Mouse (Mus musculus): ENCODE data around the gene Taldo1.
A peak's percentile ranks its signal among the peaks of the same experiment; 100 is the strongest.

Taldo1 gene

DNA sequence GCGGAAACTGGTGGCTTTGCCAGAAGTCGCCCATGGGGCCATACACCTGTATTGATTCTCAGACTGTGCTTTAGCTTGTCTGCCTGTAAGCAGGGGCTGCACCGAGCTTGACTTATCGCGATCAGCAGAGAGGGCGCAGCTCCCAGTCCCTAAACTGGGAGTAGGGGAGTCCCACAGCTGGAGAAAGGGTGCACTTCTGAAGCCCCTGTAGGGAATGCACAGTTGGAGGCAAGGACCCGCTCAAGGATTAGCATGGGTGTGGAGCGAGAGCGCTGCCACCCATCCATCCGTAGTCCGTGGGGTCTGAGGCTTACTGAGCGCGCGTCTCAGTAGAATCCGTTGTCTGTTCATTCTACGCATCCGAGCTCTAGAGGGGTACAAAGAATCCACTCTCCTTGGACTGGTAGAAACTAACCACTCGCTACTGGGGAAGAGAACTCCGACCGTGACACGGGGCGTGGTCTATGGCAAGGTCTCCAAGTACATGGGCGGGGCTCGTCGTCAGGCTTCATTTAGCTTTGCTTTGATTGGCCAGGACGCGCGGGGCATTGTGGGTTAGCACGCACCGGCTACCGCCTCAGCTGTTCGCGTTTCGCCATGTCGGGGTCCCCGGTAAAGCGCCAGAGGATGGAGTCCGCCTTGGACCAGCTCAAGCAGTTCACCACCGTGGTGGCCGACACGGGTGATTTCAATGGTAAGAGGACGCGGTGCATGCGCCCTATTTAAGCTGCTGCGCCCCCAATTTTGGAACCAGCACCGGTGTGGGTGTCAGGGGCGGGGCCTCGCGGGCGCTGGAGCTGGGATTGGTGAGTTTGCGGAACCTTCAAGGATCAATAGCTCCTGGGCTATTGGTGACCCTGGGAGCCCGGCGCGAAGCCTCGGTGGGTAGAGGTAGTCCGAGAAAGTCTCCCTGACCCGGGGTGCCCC, at the start of gene Taldo1:
Gene Taldo1 (plus strand): TSS at position 575 of the 927 bp plus-strand sequence.
- DNase-seq (ENCODE audit: low spot score in 2 of 2), result peak; percentile 97 to 98

- DNase-seq (ENCODE audit: low spot score in 2 of 2), result no peak
These were observed 48.8 kb upstream of the Taldo1 start for GRCm38 (mm10) chr7:141343230-141343629.

DNA sequence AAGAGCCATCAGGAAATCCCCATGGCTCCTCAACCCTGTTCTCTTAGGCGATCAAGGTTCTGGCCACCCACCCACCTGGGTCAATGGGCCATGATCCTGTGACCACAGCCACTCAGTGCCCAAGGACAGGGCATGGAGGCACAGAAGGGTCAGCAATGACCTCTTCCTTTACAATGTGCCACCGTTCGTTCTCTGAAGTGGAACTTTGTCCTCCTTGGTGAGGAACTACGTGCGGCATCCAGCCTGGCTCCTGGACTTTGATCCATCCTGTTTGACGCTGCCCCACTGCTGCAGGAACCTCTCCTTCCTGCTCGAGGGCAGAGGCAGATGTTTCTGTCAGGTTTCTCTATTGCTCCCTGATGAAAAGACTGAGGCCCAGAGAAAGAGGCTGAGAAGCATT, 48.3 kb upstream of the Taldo1 start:
- no peak for DNase-seq (ENCODE audit: low spot score in 2 of 2)

DNA sequence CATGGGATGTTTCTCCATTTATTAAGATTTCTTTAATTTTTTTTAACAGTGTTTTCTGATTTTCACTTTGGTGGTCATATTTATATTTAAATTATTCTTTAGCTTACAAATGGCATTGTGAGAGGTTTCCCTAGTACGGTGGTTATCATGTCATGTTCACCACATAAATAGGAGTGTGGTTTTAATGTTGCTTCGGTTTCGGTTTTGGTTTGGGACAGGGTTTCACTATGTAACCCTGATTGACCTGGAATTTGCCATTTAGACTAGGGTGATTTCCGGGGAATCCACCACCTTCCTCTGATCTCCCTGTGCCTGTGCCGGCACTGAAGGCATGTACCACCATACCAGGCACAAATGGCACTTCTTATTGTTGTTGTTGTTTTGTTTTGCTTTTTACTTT, 47.2 kb upstream of the Taldo1 start:
- DNase-seq (ENCODE audit: low spot score in 2 of 2), result no peak

DNA sequence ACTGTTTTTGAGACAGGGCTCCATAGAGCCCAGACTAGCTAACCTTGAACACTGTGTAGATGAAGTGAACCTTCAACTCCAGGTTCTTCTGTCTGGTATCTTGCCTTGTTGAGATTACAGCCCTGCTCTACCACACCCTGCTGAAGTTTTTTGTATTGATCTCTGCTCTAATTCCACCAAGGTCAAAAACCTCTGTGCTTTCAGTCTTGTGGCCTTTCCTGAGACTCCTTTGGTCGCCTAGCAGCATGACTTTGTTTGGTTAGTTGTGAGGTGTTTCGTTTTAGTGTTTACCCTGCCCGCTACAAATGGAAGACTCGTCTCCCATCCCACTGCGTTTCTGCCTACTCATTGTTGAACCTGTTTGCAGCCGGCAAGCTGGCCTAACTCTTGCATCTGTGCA, 40.9 kb upstream of the Taldo1 start:
- DNase-seq (ENCODE audit: low spot score in 2 of 2), result no peak

DNA sequence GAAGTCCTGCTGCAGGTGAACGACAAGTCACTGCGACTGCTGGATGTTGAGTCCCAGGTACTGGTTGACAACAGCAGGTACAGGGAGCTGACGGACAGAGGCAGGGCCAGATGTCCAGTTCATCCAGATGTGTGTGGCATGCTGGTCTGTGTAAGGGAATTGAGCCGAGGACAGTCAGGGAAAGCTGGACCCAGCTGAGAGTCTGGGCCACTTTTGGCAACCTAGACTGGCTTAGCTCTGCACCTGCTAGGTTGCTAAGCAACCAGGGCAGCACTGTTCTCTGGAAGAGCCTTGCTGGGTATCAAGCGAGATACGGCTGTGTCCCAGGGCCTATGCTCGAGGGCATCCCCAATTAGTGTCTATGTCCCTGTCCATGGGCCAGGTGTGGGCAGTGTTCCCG, 36.9 kb upstream of the Taldo1 start:
- DNase-seq (ENCODE audit: low spot score in 2 of 2), result peak; percentile 42 to 58

GRCm38 (mm10) chr7:141355626-141356326, 36.2 kb upstream of the Taldo1 start:
- DNase-seq (ENCODE audit: low spot score in 2 of 2), result peak; percentile 49

DNA sequence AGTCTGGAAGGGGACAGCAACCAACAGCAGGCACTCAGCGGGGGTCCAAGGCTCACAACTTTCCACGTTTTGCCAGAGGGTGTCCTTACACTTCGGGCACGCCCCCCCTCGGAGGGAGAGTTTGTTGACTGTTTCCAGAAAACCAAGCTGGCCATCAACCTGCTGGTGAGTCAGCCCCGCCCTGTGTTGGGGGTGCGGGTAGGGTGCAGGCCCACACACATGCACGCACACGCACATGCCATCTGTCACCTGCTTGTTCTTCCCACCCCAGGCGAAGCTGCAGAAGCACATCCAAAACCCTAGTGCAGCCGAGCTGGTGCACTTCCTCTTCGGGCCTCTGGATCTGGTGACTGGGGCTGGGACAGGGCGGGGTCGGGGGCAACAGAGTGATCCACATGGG, 35.0 kb upstream of the Taldo1 start:
- no peak for DNase-seq (ENCODE audit: low spot score in 2 of 2)

- no peak for DNase-seq (ENCODE audit: low spot score in 2 of 2)
These were observed 30.5 kb upstream of the Taldo1 start for GRCm38 (mm10) chr7:141361510-141361909.

GRCm38 (mm10) chr7:141363106-141363751, 28.8 kb upstream of the Taldo1 start:
- DNase-seq (ENCODE audit: low spot score in 2 of 2), result peak; percentile 72 to 83

- no peak for DNase-seq (ENCODE audit: low spot score in 2 of 2)
These were observed 28.3 kb upstream of the Taldo1 start for GRCm38 (mm10) chr7:141363752-141364125.

DNA sequence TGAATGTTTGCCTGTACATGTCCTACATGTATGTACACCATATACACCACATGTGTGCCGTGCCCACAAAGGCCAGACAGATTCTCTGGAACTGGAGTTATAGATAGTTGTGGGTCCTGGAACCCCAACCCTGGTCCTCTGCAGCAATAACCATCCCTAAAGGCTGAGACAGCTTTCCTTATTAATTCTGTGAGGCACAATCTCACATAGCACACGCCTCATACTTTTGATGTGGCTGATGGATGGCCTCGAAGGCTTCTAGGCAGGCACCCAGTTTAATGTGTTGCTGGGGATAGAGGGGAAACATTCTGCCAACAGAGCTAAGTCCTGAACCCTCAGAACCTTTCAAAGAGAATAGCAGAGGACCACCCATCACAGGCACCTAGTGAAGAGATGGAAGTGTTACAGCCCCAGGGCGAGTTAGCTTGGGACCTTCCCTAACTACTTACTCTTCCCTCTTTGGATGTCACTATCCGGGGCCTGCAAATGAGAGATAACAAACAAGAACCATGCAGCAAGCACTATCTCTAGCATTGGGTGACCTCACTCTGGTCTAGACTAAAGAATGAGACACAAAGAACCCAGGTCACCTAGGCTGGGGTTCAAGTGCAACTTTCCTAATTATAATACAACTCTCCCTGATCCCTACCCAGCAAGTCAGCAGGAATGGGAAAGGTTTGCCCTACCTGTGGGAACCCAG, 27.5 kb upstream of the Taldo1 start:
- DNase-seq (ENCODE audit: low spot score in 2 of 2), result no peak

DNA sequence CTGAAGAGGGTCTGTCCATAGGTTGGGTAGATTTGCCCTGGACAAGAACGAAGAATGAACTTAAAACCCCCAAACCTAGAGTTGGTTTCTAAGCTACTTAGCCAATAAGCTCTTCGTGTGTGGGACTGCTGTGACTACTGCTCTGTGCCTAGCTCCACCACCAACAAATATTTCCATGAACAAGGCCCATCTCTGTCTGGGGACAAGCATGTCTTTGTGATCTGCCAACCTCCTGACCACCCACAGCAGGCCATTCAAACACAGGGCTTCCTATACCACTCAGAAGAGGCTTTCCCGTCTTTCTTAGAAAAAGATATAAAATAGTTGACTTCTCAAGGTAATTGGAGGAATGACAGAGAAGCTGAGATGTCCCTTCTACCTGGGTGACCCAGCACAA, 27.0 kb upstream of the Taldo1 start:
- DNase-seq (ENCODE audit: low spot score in 2 of 2), result no peak

DNA sequence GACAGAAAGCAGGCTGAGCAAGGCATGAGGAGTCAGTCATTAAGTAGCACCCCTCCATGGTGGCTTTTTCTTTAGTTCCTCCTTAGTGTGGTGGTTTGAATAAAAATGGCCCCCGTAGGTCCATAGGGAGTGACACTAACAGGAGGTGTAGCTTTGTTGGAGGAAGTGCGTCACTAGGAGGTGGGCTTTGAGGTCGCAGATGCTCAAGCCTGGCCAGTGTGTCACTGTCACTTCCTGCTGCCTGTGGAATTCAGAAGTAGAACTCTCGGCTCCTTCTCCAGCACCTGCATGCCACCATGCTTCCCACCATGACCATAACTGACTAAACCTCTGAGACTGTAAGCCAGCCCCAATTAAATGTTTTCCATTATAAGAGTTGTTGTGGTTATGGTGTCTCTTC, 24.6 kb upstream of the Taldo1 start:
- DNase-seq (ENCODE audit: low spot score in 2 of 2), result no peak

GRCm38 (mm10) chr7:141369918-141370317, 22.1 kb upstream of the Taldo1 start:
- no peak for DNase-seq (ENCODE audit: low spot score in 2 of 2)

DNA sequence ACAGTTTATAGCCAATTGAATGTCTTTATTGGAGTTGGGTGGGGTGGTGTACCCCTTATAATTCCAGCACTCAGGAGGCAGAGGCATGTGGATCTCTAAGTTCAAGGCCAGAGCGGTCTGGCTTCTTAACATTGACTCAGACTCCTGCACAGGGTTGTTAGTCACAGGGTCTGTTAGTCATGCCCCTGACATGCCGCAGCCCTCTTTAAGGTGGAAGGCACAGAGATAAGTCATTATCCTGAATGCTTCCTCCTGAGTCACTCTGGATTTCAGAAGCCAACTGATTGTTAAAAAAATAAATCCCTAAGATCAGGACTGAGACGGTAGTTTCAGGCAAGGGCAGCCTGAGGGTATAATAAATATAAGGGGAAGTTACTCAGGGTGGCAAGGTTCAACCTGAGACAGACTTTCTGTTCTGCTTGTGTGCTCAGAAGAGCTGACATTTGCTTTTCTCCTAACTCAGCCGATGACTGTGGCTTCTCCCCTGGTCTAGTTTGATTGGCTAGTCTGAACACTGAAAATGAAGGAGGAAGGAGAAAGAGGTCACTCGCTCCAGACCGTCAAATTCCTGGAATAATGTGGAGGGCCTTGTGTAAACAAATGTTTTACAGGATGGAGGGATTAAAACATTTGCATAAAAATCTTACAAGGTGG, 19.9 kb upstream of the Taldo1 start:
- no peak for DNase-seq (ENCODE audit: low spot score in 2 of 2)

GRCm38 (mm10) chr7:141373611-141374010, 18.4 kb upstream of the Taldo1 start:
- DNase-seq (ENCODE audit: low spot score in 2 of 2), result no peak

DNA sequence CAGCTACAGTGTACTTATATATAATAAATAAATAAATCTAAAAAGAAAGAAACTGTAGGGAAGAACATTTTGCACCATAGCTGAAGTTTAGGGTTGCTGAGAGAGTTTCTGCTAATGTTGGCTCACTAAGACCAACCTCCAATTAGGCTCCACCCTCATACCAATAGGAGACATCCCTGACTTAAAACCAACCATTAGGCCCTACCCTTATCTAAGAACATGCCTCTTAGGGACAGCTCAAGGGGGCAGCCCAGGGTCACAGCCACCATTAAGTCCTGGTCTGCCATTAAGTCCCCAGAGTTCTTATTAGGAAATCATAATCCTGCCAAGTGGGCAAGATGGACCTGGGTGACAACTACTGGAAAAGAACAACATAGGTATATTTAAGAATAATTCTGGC, 17.6 kb upstream of the Taldo1 start:
- DNase-seq (ENCODE audit: low spot score in 2 of 2), result no peak

GRCm38 (mm10) chr7:141379584-141379983, 12.4 kb upstream of the Taldo1 start:
- DNase-seq (ENCODE audit: low spot score in 2 of 2), result no peak

DNA sequence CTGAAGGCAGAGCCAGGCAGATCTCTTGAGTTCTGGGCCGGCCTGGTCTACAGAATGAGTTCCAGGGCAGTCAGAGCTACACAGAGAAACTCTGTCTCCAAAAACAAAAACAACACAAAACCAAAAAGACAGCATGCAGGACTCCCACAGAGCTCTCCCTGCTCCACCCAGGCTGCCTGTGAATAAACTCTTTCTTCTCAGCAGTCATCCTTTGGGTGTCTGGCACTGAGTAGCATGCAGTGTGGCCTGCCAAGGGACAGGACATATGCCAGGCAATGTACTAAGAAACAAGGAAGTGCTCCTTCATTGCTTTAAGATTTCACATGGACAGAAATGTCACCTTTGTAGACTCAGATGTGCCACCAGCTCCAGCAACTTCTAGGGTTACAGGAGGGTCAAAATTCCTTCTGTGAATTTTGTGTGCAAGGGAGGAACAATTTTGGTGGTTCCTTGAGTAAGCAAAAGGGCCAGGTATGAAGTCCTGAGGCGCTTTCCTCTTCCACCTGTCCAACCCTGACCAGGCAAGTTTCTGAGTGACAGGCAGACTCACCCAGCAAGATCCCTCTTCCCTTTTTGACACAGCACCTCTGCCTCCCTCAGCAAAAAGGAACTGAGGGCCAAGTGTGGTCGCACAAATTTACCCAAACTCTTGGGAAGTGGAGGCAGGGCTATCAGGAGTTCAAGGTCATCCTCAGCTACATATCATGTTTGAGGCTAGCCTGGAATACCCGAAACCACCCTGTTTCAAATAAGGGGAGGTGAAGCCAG, 10.7 kb upstream of the Taldo1 start:
- DNase-seq (ENCODE audit: low spot score in 2 of 2), result no peak

Measured in right cerebral cortex, postnatal 10 days (tissue).